Mouse (Mus musculus): ENCODE data around the gene Ralgapa1. TPM values are rescaled to one million over a fixed set of nuclear protein-coding genes. Genes with fewer than 3 reads are reported as not detected.
"Not testable (repeated sequence)": the region's sequence is repeated elsewhere in the genome, so short reads cannot be mapped to it uniquely, and the experiment has no call there.

The Ralgapa1 gene
- total RNA-seq, 2 experiments from 2014 or later, result 52.2 to 62.6 TPM

GRCm38 (mm10) chr12:55600503-55600994, 220.4 kb downstream of the Ralgapa1 start:
- DNase-seq (ENCODE audit: low spot score in 2 of 2), result no peak

DNA sequence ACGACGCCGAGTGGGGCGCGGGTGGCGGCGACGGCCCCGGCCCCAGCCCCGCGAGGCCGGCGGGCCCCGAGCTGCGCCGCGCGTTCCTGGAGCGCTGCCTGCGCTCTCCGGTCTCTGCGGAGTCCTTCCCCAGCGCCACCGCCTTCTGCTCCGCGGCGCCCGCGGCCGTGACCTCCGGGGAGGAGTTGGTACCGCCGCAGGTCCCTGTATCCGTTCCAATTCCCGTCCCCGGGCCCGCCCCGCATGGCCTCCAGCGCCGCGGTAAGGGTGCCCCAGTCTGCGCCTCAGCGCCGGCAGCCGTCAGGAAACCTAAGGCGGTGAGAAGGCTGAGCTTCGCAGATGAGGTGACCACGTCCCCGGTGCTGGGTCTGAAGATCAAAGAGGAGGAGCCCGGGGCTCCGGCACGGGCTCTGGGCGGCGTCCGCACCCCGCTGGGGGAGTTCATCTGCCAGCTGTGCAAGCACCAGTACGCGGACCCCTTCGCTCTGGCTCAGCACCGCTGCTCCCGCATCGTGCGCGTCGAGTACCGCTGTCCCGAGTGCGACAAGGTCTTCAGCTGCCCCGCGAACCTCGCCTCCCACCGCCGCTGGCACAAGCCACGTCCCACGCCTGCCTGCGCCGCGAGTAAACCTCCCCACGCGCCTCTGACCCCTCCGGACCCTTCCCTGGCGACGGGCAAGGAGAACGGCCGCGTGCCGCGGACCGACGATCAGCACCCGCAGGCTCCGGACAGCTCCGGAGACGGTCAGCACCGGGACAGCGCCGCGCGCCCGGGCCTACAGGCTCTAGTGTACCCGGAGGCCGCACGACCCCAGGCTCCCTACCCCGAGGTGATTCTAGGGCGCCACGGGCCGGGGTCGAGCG, 221.1 kb downstream of the Ralgapa1 start:
- DNase-seq (ENCODE audit: low spot score in 2 of 2), result peak; percentile 61 to 65

- peak; percentile 11 to 25 for DNase-seq (ENCODE audit: low spot score in 2 of 2)
These were observed 221.9 kb downstream of the Ralgapa1 start, which contains the start of gene Insm2 for GRCm38 (mm10) chr12:55598887-55599561. Insm2 (plus strand) TSS chr12:55599427.

GRCm38 (mm10) chr12:55598537-55598886, 222.5 kb downstream of the Ralgapa1 start:
- no peak for DNase-seq (ENCODE audit: low spot score in 2 of 2)

- not testable (repeated sequence) for DNase-seq (ENCODE audit: low spot score in 2 of 2)
These were observed 234.0 kb downstream of the Ralgapa1 start for GRCm38 (mm10) chr12:55586936-55587335.

- no peak for DNase-seq (ENCODE audit: low spot score in 2 of 2)
These were observed 247.2 kb downstream of the Ralgapa1 start for GRCm38 (mm10) chr12:55573794-55574193.

DNA sequence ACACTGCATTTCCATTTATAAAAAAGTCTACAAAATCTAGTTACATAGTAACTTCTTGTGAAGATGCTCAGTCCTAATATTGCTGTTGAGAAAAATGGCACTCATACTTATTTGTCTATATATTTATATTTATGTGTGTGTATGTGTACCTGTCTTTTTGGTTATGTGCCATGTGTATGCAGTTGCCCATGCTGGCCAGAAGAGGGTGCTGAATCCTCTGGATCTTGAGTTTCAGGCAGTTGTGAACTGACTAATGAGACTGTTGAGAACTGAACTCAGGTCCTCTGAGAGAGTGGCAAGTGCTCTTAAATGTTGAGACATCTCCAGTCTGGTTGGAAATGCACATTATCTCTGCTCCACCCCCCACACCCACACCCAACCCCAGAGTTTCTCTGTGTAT, 247.9 kb downstream of the Ralgapa1 start:
- no peak for DNase-seq (ENCODE audit: low spot score in 2 of 2)

GRCm38 (mm10) chr12:55571661-55572060, 249.3 kb downstream of the Ralgapa1 start:
- DNase-seq (ENCODE audit: low spot score in 2 of 2), result no peak

DNA sequence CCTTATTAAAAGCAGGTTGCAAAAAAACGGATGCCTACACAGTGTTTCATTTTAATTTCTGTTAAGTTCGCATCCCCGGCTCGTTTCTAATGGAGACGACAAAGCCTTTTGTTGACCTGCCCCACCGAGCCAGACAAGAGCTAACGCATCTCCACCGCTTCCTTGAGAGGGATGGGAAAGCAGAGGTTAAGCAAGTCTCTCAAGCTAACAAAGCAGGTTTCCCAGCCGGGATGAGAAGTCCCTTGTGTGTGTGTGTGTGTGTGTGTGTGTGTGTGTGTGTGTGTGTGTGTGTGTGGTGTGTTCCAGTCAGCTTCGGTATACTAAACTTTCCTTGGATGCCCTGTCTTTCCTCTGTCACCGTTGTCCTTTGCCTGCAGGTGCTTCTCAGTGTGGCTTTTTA, 249.8 kb downstream of the Ralgapa1 start:
- DNase-seq (ENCODE audit: low spot score in 2 of 2), result no peak

DNA sequence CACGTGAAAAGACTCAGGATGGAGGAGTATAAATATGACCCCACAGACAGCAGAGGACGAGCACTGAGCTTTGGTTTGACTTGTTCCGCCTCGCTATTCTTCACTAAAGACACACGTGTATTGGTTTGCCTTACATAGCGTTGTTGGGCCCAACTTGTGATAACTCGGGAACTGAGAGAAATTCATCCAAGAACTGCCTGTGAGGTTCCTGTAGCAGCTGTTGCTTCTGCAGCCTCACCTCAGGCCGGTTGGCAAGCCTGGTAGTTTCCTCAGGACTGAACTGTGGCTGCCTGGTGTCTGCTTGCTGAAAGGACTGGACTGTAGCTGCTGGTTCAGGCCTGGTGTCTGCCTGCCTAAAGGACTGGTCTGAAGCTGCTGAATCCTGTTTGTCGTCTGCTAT, 250.3 kb downstream of the Ralgapa1 start:
- DNase-seq (ENCODE audit: low spot score in 2 of 2), result no peak

- DNase-seq (ENCODE audit: low spot score in 2 of 2), result no peak
These were observed 251.3 kb downstream of the Ralgapa1 start for GRCm38 (mm10) chr12:55569676-55570075.

DNA sequence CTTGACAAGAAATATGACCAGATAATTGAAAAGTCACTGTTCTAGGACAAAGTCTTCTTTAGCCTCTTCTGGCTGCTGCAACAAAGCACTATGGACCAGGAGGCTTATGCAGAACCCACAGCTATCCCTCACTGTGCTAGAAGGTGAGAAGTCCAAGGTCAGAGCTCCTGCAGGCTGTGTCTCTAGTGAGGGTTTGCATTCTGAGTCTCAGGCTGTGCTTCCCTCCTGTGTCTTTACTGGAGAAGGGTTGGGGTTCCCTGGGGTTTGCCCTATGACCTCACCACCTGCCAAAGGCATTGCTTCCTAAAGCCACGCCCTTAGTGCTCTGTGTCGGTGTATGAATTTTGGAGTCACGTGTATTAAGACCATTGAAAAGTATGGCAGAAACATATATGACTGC, 252.5 kb downstream of the Ralgapa1 start:
- DNase-seq (ENCODE audit: low spot score in 2 of 2), result no peak

GRCm38 (mm10) chr12:55566837-55567236, 254.1 kb downstream of the Ralgapa1 start:
- no peak for DNase-seq (ENCODE audit: low spot score in 2 of 2)

- no peak for DNase-seq (ENCODE audit: low spot score in 2 of 2)
These were observed 255.1 kb downstream of the Ralgapa1 start for GRCm38 (mm10) chr12:55565867-55566266.

DNA sequence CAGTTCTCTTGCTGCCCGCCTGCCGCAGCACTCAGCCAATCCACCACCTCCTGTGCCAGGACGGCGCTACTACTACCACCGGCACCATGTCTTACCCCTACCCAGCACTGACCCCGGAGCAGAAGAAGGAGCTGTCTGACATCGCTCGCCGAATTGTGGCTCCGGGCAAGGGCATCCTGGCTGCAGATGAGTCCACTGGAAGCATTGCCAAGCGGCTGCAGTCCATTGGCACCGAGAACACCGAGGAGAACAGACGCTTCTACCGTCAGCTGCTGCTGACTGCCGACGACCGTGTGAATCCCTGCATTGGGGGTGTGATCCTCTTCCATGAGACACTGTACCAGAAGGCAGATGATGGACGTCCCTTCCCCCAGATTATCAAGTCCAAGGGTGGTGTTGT, 255.8 kb downstream of the Ralgapa1 start, which contains the start of gene Aldoart2:
Gene Aldoart2, plus strand, starts transcription at position 34 of the 400 bp plus-strand sequence.
- no peak for DNase-seq (ENCODE audit: low spot score in 2 of 2)

DNA sequence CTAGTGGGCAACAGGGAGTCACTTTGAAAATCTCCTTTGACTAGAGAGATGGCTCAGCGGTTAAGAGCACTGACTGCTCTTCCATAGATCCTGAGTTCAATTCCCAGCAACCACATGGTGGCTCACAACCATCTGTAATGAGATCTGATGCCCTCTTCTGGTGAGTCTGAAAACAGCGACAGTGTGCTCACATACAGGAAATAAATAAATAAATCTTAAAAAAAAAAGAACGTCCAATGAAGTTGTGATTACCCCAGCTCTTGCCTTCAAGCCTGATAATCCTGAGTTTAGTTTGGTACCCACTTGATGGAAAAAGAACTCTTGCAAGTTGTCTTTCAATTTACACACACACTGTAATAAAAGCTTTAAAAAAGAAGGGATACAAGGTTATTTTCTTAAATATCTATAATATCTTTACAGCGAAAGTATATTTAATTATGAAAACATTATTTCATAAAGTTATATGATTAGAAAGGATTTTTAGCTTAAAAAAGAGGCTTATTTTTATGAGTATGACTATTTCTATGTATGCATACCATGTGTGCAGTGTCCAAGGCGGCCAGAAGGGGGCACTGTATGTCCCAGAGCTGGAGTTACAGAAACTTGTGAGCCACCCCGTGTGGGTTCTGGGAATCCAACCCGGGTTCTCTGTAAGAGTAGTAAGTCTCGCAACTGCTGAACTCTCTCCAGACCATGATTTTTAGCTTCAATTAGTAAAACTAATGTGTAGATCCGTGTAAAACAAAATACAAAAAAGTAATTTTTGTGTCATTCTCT, 256.6 kb downstream of the Ralgapa1 start:
- no peak for DNase-seq (ENCODE audit: low spot score in 2 of 2)

GRCm38 (mm10) chr12:55563742-55564141, 257.2 kb downstream of the Ralgapa1 start:
- DNase-seq (ENCODE audit: low spot score in 2 of 2), result no peak

DNA sequence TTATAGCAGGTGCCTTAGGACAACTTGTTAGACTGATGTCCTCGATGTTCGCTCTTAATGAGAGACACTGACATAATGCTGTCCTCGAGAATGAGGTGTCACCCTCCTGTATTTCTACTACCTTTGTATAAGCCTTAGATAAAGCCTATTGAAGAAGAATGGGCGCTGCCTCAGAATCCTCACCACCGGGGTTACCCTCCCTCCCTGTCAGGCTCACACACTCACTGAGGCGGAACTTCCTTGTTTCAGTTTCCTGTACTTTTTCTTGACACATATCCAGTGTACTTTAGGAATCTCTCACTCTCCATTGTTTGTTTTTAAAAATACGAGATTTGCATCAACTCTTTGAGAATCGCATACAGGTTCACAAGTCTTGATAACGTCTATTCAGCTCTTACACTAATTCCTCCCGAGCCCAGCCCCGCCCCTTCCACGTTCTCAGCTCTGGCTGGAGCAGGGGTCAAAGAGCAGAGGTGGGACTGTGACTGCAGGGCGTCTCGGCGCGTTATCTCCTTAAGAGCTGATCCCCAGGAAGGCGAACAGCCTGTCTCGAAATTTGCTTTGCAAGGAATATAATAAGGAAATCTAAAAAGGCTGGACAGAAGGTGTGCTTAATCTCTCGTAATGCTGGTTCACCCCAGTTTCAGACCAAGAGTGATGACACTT, 260.8 kb downstream of the Ralgapa1 start:
- DNase-seq (ENCODE audit: low spot score in 2 of 2), result peak in 1 of 2 experiments; percentile 6

DNA sequence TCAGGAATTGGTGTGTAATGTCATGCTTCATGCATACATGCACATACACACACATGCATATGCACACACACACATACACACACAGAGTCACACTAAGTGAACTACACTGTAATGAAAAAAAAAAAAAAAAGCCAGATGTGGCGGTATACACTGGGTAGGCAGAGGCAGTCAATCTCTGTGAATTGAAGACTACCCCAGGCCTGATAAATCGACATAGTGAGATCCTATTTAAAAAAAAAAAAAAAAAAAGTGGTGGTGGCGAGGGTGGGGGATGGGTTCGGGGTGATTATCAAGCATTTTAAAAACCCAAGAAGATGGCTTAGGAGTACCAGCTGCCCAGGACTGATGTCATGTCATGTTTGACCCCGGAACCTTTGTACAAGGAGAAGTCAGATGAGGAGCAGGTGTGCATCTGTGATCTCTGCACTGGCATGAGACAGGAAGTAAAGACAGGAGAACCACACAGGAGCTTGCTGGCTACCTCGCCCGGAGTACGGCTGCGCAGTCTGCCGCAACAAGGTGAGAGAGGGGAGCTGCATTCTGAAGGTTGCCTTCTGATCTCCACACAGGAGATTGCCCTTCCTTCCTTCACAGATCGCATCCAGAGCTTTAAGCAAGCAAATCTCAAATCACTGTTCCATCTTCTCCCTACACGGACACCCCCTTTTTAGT, 261.6 kb downstream of the Ralgapa1 start:
- DNase-seq (ENCODE audit: low spot score in 2 of 2), result no peak

GRCm38 (mm10) chr12:55557866-55558265, 263.1 kb downstream of the Ralgapa1 start:
- DNase-seq (ENCODE audit: low spot score in 2 of 2), result no peak

Measured in adrenal gland, adult 18-20 months (tissue).